In the genomic region with DNA sequence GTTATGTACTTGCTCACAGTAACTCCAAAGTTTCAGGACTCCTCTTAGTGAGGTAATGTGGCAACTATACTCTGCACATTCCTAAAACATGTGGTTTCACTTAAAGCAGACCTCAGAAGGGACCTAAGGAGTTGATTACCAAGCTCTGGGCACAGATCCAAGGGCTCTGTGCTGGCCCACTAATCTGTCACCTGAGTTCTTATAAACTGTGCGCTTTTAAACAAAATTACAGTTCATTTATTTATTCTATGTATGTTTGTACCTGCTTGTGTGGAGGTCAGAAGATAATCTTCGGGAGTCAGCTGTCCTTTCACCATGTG, we compare ENCODE assay signal across 9 mouse cellular contexts. TPM values are rescaled to one million over a fixed set of nuclear protein-coding genes. Genes with fewer than 3 reads are reported as not detected.
DNase-seq lines count a peak whose midpoint lies in the region; ATAC-seq and TF ChIP-seq lines count a peak whose summit lies in the region.
"Had no signal": no experiment of that assay in that cellular context is flagged by ENCODE, and none has a peak within 500 bp of the region (broad histone marks: within the 10 kb centered on the region; RNA-seq: fewer than 3 reads in every experiment).

No protein-coding gene starts in this region.

- peak; percentile 35; the same call in 1 of the 2 replicates for ATAC-seq in heart, embryonic 14.5 days (ENCODE audit: insufficient number of reproducible peaks, insufficient read depth, low FRiP score, low read depth)
- peak; percentile 82 for ATAC-seq in limb, embryonic 15.5 days (ENCODE audit: insufficient number of reproducible peaks, low FRiP score, low TSS enrichment, low read depth)
- ATAC-seq in megakaryocyte-erythroid progenitor cell, adult 5-6 weeks (replicated peaks; ENCODE audit: low FRiP score, low TSS enrichment, poor library complexity, severe bottlenecking) = no peak
- ATAC-seq in activated CD4-positive, CD25-positive, alpha-beta regulatory T cell, adult 4 months = no peak

- no peak overlapping the region for H3K4me3 ChIP-seq in heart, embryonic 14.5 days (ENCODE audit: control insufficient read depth in 1 of 2, insufficient read depth in 1 of 2, low read depth in 1 of 2, low read length in 2 of 2)
- H3K4me3 ChIP-seq in MEL (ENCODE audit: control insufficient read depth in 1 of 2, insufficient read depth in 1 of 2, low read depth in 2 of 2, low read length in 2 of 2) = no peak overlapping the region
- H3K4me3 ChIP-seq in limb, embryonic 15.5 days = no peak overlapping the region

- H3K4me2 ChIP-seq in heart, embryonic 14.5 days (ENCODE audit: low read length) = no peak overlapping the region
- H3K4me2 ChIP-seq in limb, embryonic 15.5 days = 0 out of 2 replicates have a peak overlapping the region, but pooled peaks have one; percentile 3

- TF ChIP-seq POLR2A in MEL (IDR thresholded peaks at IDR 0.05; ENCODE audit: control insufficient read depth in 1 of 2, insufficient read depth in 1 of 2, low read depth in 1 of 2, low read length in 2 of 2, poor library complexity in 1 of 2) = no peak

- TF ChIP-seq CTCF in MEL (IDR thresholded peaks at IDR 0.05 in 2 of 3, conservative IDR thresholded peaks at IDR 0.05 in 1 of 3; ENCODE audit: control insufficient read depth in 1 of 3, insufficient read depth in 1 of 3, low read depth in 2 of 3, low read length in 3 of 3, poor library complexity in 1 of 3, severe bottlenecking in 1 of 3) = no peak

- no peaks in the 10 kb centered on the region for H3K79me2 ChIP-seq in MEL (ENCODE audit: control insufficient read depth, insufficient read depth, low read length, poor library complexity)

- no peak overlapping the region for H3K9ac ChIP-seq in heart, embryonic 14.5 days (ENCODE audit: low read length)
- H3K9ac ChIP-seq in MEL (ENCODE audit: control insufficient read depth, low read depth, low read length, poor library complexity, severe bottlenecking) = no peak overlapping the region
- H3K9ac ChIP-seq in limb, embryonic 15.5 days = no peak overlapping the region

- H3K27ac ChIP-seq in heart, embryonic 14.5 days (replicated peaks in 1 of 2; ENCODE audit: control insufficient read depth in 1 of 2, insufficient read depth in 1 of 2, low read depth in 2 of 2, low read length in 2 of 2) = no peak overlapping the region
- no peak overlapping the region for H3K27ac ChIP-seq in MEL (ENCODE audit: control insufficient read depth, low read depth, low read length)
- peak overlapping the region; percentile 69; the same call in 1 of the 2 replicates for H3K27ac ChIP-seq in limb, embryonic 15.5 days

- H3K9me3 ChIP-seq in heart, embryonic 14.5 days (ENCODE audit: control insufficient read depth, low read length) = no peaks in the 10 kb centered on the region
- no peaks in the 10 kb centered on the region for H3K9me3 ChIP-seq in MEL (replicated peaks; ENCODE audit: insufficient read depth, low read length)
- H3K9me3 ChIP-seq in limb, embryonic 15.5 days = no peaks in the 10 kb centered on the region

- no peak for DNase-seq in heart, postnatal 25 days (ENCODE audit: low spot score)
- DNase-seq in MEL (ENCODE audit: low read depth, low spot score) = peak; percentile 65
- DNase-seq in embryo, embryonic 9.5 days (ENCODE audit: extremely low spot score) = peak; percentile 22
- no peak for DNase-seq in ovary, adult 18-20 months (ENCODE audit: low spot score)

- peaks cover 0 to 4% of the 10 kb centered on the region in 2 experiments; a peak in 2 of 4 replicates for H3K4me1 ChIP-seq in heart, embryonic 14.5 days (ENCODE audit: control insufficient read depth in 2 of 2, insufficient read depth in 2 of 2, low read length in 2 of 2)
- peaks cover 8 to 13% of the 10 kb centered on the region in 2 experiments for H3K4me1 ChIP-seq in MEL (ENCODE audit: control insufficient read depth in 1 of 2, insufficient read depth in 2 of 2, low read length in 2 of 2)
- H3K4me1 ChIP-seq in limb, embryonic 15.5 days = peaks cover 16% of the 10 kb centered on the region

- WGBS in heart, embryonic 14.5 days = 62% methylated on average over 2 of the region's 2 CpGs
- 24% methylated on average over 2 of the region's 2 CpGs for WGBS in limb, embryonic 15.5 days

- no peak for TF ChIP-seq EP300 in MEL (IDR thresholded peaks at IDR 0.05; ENCODE audit: low read depth in 1 of 2, low read length in 2 of 2)

- intact Hi-C loops in heart, postnatal 25 days (cut with DNase I) = no loop called here

- no peaks in the 10 kb centered on the region for H3K36me3 ChIP-seq in heart, embryonic 14.5 days (ENCODE audit: control insufficient read depth, insufficient read depth, low read length)
- peaks cover 0 to 21% of the 10 kb centered on the region in 2 experiments; a peak in 2 of 4 replicates for H3K36me3 ChIP-seq in MEL (ENCODE audit: control insufficient read depth in 1 of 2, insufficient read depth in 2 of 2, low read length in 2 of 2)
- no peaks in the 10 kb centered on the region for H3K36me3 ChIP-seq in limb, embryonic 15.5 days

- TF ChIP-seq RAD21 in MEL (IDR thresholded peaks at IDR 0.05; ENCODE audit: low read depth, low read length) = no peak

- H3K27me3 ChIP-seq in heart, embryonic 14.5 days (ENCODE audit: control insufficient read depth, insufficient read depth, low read length) = no peaks in the 10 kb centered on the region
- no peaks in the 10 kb centered on the region for H3K27me3 ChIP-seq in MEL (ENCODE audit: control insufficient read depth in 1 of 2, insufficient read depth in 2 of 2, low read length in 2 of 2)
- no peaks in the 10 kb centered on the region for H3K27me3 ChIP-seq in limb, embryonic 15.5 days

TF ChIP-seq in MEL, 35 proteins besides CTCF, POLR2A, EP300 and RAD21:
- TF ChIP-seq MXI1 (IDR thresholded peaks at IDR 0.05; ENCODE audit: low read depth, low read length) (0 out of 2 replicates have a peak, but pooled peaks have one; percentile 33), GABPA (IDR thresholded peaks at IDR 0.05; ENCODE audit: low read depth, low read length) (no peak)

RNA-seq across cellular contexts. Expression of gene Nr5a1, which starts 57.1 kb away (rescaled TPM):
- not detected in 2 replicates for polyA plus RNA-seq in heart, embryonic 14.5 days (2014; fragmentation: Nextera tagmentation; extraction: Ambion mirVana)
- total RNA-seq in heart, postnatal 25 days (2021) = not detected
- not detected in 2 replicates for total RNA-seq in MEL (2012; rRNA removed)
- not detected for polyA plus RNA-seq in MEL (2012; ENCODE audit: insufficient read depth in 1 of 2, insufficient read length in 2 of 2, low read depth in 1 of 2, low replicate concordance in 2 of 2, missing spikeins in 1 of 2)
- polyA plus RNA-seq in limb, embryonic 15.5 days (2015; fragmentation: Nextera tagmentation; extraction: Ambion mirVana) = 0.05 and 0.14 TPM in 2 replicates
- total RNA-seq in megakaryocyte-erythroid progenitor cell, adult 5-6 weeks (2014; fragmentation: Nextera tagmentation) = not detected in 2 replicates
- not detected in 2 replicates for total RNA-seq in megakaryocyte-erythroid progenitor cell, adult 5-6 weeks (2017)
- not detected for polyA plus RNA-seq in activated CD4-positive, CD25-positive, alpha-beta regulatory T cell, adult 4 months (2017; shearing (Covaris generic))
- total RNA-seq: granulocyte monocyte progenitor cell, adult 5-6 weeks had no signal

Comparison
In these comparisons a context has a peak if more than half of its experiments do, and no peak if none do; other contexts are left out.
1. ATAC-seq: peak in heart, embryonic 14.5 days (single experiment) and limb, embryonic 15.5 days (single experiment); none in megakaryocyte-erythroid progenitor cell, adult 5-6 weeks (single experiment) and activated CD4-positive, CD25-positive, alpha-beta regulatory T cell, adult 4 months (single experiment).
2. DNase-seq: peak in MEL (single experiment) and embryo, embryonic 9.5 days (single experiment); none in heart, postnatal 25 days (single experiment) and ovary, adult 18-20 months (single experiment).